Mouse (Mus musculus): Measurements from ENCODE around the gene Bcl2l2. TPM values are rescaled to one million over a fixed set of nuclear protein-coding genes. Genes with fewer than 3 reads are reported as not detected.

The Bcl2l2 gene
- total RNA-seq, 2 experiments from 2014 or later = 35.4 to 38.7 TPM

DNA sequence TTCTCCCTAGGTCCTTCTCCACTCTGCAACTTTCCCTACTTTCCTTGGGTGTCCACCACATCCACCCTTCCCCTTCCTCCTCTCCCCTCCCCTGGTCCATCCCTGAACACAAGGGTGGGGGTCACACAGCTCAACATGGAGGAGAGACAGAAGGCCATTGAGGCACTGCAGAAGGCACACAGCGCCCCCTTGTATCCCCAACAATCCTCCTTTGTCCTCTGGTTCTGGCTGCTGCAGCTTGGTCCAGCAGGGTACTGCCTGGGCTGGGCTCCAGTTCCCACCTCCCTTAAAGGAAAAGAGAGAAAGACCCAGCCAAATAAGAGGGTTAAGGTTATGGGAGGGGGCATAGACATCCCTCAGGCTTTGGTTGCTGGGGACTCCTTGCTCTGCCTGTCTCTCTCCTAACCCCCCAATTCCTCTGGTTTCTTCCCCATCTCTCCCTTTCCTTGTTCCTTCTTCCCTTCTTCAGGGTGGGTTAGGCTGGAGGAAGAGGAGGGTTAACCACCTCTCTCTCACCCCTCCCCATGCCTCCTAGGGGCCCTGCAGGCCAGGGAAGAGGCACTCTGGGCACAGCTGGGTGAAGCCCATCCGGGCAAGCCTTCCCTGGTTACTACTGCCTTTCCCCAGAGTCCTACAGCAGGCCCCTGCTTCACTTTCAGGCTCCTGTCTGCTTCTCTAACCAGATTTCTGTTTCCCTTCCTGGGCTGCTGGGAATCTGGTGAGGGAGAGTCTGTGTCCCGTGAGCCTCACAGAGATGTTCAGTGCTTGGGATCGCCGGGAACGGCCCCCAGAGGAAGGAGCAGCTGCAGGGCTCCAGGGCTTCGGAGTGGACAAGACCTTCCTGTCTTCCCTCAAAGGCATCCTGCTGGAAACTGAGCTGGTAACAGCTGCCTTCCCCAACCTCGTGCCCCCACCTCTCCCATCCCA, 53.0 kb downstream of the Bcl2l2 start, which contains the start of gene Cmtm5:
Gene Cmtm5, plus strand, starts transcription at position 358 of the 927 bp plus-strand sequence.
- peak in 1 of 2 experiments; percentile 32 for DNase-seq (ENCODE audit: low spot score in 2 of 2)

DNA sequence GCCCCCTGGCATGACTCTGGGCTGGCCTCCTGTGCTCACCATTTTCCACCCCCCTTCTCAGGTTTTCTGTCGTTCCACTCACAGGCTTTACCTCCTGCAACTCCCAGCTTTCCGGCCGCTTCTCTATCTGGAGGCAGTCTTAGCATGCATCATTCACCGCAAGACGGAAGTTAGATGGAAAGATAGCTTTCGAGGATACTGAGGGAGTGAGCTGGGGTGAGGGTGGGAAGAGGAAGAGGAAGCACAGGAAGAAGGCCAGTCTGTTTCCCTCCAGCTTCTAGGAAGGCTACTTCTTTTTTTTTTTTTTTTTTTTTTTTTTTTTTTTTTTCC, 53.6 kb downstream of the Bcl2l2 start:
- DNase-seq (ENCODE audit: low spot score in 2 of 2) = no peak

DNA sequence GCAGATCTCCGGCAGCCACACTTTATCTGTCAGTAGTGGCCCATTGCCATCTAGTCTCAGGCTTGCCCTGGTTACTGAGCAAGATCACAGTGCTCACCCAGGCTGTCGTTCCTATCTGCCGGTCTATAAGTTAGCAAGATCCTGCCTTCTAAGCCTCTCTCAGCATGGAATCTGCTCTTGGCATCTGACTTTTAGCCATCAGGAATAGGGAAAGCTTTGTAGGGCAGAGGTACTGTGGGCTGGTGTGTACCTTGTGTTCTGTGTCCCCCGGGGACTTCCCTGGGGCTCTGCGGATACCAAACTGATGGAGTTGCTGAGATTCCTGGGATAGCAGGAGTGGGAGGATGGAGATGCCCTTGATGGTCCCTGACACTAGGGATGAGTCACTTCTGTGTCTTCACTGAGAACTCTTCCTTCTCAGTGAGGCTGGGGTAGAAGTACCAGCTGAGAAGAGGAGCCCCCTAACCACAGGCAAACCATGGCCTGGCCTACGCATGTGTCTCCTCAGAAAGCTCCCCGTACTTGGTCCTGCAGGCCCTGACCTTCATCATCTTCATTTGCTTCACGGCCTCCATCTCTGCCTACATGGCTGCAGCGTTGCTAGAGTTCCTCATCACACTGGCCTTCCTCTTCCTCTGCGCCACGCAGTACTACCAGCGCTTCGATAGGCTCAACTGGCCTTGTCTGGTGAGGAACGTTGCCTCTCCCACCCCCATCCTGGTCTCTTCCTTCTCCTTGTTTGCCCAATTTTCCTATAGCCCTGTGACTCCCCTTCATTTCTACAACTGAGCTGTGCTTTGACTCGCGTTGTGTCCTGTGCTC, 54.4 kb downstream of the Bcl2l2 start:
- DNase-seq (ENCODE audit: low spot score in 2 of 2) = no peak

Other genes with a start within 250 kb of the Bcl2l2 start
- not detected for gene Gm17606, start 242.4 kb upstream of the Bcl2l2 start, total RNA-seq (2021)
- 1 to 10 TPM; 3.2 to 3.5 TPM for gene Cdh24, start 242.0 kb upstream of the Bcl2l2 start, total RNA-seq (2021)
- 10 to 100 TPM; 25.4 to 27.1 TPM for gene 1700123O20Rik, start 197.2 kb upstream of the Bcl2l2 start, total RNA-seq (2021)
- gene Acin1, start 196.4 kb upstream of the Bcl2l2 start, total RNA-seq (2021) = 100 to 1,000 TPM; 134 to 165 TPM
- gene Gm29776, start 184.5 kb upstream of the Bcl2l2 start, total RNA-seq (2021) = under 1 TPM in 1 of 2 experiments, not detected in 1; 0.16 TPM
- gene Cebpe, start 171.2 kb upstream of the Bcl2l2 start, total RNA-seq (2021) = not detected
- gene Slc7a8, start 101.4 kb upstream of the Bcl2l2 start, total RNA-seq (2021) = 1 to 10 TPM; 6.5 to 8.8 TPM
- not detected for gene Rnf212b, start 69.2 kb upstream of the Bcl2l2 start, total RNA-seq (2021)
- 1 to 10 TPM; 8.0 to 9.3 TPM for gene Homez, start 12.4 kb upstream of the Bcl2l2 start, total RNA-seq (2021)
- 1 to 10 TPM; 8.1 to 9.2 TPM for gene Ppp1r3e, start 5.8 kb upstream of the Bcl2l2 start, total RNA-seq (2021)
- 1 to 10 TPM; 2.3 to 4.1 TPM for gene Gm20521, start 64 bp downstream of the Bcl2l2 start, total RNA-seq (2021)
- gene Pabpn1, start 9.1 kb downstream of the Bcl2l2 start, total RNA-seq (2021) = 100 to 1,000 TPM; 120 to 149 TPM
- gene Slc22a17, start 29.8 kb downstream of the Bcl2l2 start, total RNA-seq (2021) = 10 to 100 TPM; 22.5 to 27.5 TPM
- gene Efs, start 42.7 kb downstream of the Bcl2l2 start, total RNA-seq (2021) = 10 to 100 TPM; 31.1 to 32.4 TPM
- gene Il25, start 49.3 kb downstream of the Bcl2l2 start, total RNA-seq (2021) = not detected
- 1 to 10 TPM; 3.8 to 4.1 TPM for gene Cmtm5, start 52.9 kb downstream of the Bcl2l2 start, total RNA-seq (2021)
- 100 to 1,000 TPM; 112 to 118 TPM for gene Myh6, start 83.5 kb downstream of the Bcl2l2 start, total RNA-seq (2021)
- gene Gm17428, start 93.6 kb downstream of the Bcl2l2 start, total RNA-seq (2021) = not detected
- gene Myh7, start 111.2 kb downstream of the Bcl2l2 start, total RNA-seq (2021) = 100 to 1,000 TPM; 492 to 506 TPM
- gene Ngdn, start 132.1 kb downstream of the Bcl2l2 start, total RNA-seq (2021) = 10 to 100 TPM; 29.2 to 32.7 TPM
- gene Zfhx2, start 208.9 kb downstream of the Bcl2l2 start, total RNA-seq (2021) = 1 to 10 TPM; 2.9 to 4.0 TPM
- gene Thtpa, start 211.4 kb downstream of the Bcl2l2 start, total RNA-seq (2021) = 10 to 100 TPM; 12.9 to 14.0 TPM
- 1 to 10 TPM; 6.5 to 8.3 TPM for gene Ap1g2, start 223.2 kb downstream of the Bcl2l2 start, total RNA-seq (2021)
- 1 to 10 TPM; 1.3 to 2.0 TPM for gene Jph4, start 233.6 kb downstream of the Bcl2l2 start, total RNA-seq (2021)